Mouse (Mus musculus) mouse embryonic stem cell (cell line): ENCODE results near the gene Ago4.

ENCODE experiments used
- in situ Hi-C, 2 experiments: fragments of 300-500 bp; cut with MboI; formaldehyde crosslinking; loops; 1 replicate in 1 of 2; 3 replicates in 1 of 2; pipeline ENCODE4 v1.14.3; 2019 to 2020; ENCODE audit warnings: low sequenced_read_pairs in 2 of 2, low pct_unique_long_range_greater_than_20kb in 1 of 2, mixed read lengths in 1 of 2; ENCODE audit not compliant: unreplicated experiment in 1 of 2

The Ago4 gene

GRCm38 (mm10) chr4:126444528-126444927 lies 88.7 kb downstream of the Ago4 start:
- in situ Hi-C loops, result no loop called here
